Mouse (Mus musculus) cerebellum, postnatal 25 days (tissue): ENCODE measurements at regions not wholly inside any gene's neighbourhood (a gene's known extent, or its start where the extent isn't known, plus 50 kb on each side); places are given as distances from the start of the nearest gene placed in this dataset.

Source experiments
- DNase-seq, 2 experiments: peaks; one replicate each; pipeline ENCODE4 v3.0.0; 2021; ENCODE audit warnings: mixed read lengths in 2 of 2

DNA sequence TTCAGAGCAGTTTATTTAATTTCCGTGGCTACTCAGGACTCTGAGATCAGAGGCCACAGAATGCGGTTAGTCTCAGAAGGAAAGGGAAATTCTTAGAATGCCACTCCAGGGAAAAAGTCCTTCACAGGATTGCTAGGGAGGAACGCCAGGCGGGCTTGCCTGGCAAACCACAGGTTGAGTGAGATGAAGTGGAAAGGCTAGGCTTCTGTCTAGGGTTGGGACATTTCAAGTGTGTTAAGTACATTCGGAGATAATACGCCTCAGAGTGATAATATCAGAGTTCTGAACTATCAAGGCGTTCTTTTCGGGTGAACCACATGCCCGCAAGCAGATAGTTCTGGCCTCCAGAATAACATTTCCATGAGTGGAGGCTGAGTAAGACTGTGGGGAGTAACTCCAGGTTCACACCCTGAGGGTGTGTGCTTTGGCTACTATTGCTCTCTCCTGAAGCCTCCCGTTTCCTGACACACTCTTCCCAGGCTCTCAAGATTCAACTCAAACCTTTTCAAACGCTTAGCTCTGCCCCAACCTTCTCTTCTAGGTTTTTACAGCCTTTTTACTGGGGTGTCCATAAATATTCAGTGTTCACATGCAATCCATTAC, 119.3 kb upstream of the Nr5a2 start:
- DNase-seq, result no peak

DNA sequence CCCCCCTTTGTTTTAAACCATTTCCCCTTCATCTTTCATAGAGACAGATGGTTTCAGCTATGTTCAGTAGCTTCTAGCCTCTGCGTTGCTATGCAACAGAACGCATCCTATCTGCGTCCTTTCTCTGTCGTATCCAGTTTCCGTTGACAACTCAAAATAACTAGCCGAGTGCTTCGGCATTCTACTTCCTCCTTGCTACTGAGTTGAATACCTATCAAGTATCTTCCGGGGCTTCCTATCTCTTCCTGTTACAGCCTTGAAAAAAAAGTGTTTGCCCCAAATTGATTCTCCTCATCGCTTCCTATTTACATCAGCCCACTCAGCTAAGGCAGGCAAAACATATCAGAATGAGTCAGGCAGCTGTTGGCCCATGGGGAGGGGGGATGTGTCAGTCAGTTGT, 114.5 kb upstream of the Nr5a2 start:
- no peak for DNase-seq

DNA sequence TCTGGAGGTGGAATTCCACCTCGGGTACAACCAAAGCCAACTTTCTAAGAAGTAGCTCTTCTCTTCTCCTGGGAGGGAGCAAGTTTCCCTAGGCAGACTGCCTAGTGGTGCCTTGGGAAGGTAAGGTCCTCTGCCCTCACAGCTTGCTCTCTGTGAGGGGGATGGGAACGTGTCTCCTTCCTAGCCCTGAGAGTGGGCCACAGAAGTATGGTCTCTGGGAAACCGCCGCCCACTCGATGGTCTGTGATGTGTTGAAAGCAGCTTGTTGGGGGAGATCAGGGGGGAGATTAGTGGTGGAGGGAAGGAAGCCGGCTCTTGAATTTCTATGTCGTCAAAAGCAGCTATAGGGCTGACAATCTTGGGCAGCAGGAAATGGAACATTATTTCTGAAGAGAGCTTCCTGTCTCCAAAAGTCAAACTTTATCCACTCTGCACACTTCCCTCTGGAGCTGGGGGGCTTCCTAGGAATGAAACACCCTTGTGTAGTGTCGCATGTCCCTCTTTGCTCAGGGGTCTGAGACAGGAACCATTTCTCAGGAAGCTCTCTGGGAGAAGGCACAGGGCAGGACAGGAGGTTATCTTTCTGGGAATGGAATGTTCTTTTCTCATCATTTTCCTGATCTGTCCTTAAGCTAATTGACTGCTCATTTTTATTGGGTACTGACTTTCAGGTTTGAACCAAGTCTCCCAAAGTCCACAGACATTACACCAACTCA, 113.8 kb upstream of the Nr5a2 start:
- DNase-seq, result no peak

DNA sequence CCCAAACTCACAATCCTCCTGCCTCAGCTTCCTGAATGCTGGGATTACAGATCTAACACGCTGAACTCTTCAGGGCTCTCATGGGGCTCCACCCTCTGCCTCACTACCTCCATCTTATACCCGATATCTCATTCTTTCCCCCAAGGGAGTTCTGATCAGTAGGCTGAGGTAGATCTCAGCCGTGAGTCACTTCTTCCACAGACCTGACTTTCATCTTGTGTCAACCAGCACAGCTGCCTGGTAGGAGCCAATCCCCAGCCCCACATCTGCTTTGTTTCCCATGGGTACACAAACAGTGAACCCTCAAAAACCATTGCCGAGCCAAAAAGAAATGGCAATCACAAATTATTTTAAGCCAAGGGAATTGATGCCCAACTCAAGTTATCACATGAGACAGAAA, 100.7 kb upstream of the Nr5a2 start:
- DNase-seq, result no peak

DNA sequence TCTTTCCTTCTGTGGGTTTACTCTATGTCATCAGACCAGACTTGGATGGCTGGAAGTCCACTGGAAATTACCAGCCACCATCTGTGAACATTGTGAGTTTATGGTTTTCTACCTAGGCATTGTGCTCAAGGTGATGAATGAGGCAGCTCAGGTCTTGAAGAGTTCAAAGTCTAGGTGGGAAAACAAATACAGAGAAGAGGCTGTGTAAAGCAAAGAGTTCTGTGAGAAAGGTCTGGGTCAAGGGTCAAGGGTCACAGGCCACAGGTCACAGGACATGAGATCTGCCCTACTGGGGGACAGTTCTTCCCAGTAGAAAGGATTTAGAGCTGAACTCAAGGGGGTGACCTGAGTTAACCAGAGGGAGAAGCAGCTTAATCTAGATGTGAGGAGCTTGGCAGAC, 92.9 kb upstream of the Nr5a2 start:
- DNase-seq, result no peak

DNA sequence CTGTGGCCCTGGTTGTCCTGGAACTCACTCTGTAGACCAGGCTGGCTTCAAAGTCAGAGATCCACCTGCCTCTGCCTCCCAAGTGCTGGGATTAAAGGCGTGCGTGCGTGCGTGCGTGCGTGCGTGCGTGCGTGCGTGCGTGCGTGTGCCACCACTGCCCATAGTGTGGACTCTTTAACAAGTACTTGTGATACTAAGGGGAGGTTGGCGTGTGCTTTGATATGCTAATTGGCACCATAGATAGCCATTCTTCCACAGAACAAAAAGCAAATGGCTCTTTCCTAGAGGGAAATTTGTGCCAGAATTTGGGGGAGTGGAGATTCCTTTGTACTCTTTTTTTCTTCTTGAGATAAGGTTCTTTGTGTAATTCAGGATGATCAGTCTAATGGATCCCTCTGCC, 91.3 kb upstream of the Nr5a2 start:
- no peak for DNase-seq

DNA sequence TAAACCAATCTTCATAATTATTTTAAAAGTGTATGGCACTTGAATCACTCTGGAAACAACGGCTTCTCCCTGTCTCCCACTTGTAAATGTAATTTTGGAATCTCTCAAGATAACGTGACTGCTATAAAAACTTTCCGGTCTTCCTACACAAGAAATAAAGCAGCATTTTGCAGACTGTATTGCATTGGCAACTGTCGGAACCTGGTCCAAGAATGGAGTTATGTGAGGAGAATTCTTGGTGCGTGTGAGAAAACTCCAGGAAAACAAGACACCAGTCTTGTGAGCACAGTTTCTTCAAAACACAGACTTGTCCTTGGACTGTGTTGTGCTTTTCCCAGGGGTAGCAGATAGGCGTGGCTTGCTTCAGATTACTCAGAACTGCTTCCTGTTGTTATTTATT, 83.8 kb upstream of the Nr5a2 start:
- DNase-seq, result no peak

DNA sequence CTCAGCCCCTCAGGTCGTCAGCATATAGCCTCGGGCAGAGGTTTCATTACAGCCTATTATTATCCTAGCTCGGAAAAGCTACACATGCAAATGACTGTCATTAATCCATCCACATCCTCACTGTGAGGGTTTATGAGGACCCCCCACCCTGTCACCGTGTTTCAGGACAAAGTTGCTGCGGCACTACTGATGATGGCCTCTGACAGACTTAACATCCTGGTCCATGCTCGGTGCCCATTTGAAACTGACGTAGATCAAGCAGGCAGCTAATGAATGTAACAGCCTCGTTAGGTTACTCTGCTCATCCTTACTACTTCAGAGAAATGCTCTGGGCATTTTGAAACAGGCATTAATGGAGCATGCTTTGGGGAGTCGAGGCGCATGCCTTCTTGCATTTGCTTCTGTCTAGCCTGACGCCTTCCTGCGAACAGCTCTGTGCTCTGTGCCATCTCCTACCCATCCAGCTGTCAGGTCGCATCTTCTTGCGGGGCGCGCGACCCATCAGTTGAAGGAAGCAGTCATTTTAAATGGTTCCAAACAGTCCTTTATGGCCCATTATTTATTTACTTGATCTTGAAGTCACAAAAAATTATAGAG, 82.3 kb upstream of the Nr5a2 start:
- no peak for DNase-seq

DNA sequence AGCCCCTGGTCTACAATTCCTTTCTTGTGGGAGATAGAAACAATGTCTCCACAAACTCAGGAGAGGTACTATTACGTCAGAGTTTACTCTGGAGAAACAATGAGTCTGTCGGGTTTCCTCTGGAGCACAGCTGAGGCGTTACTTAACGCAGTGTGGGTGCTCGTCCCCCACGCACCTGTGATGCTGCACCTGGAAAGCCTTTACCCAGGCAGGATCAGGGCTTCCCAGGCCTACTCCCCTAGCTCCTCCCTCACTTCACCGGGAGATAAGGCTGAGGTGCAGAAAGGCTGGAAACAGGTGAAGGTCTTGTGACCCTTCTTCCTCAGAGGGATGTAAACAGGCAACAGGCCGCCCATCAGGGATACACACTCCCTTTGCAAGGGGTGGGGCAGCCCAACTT, 80.7 kb upstream of the Nr5a2 start:
- no peak for DNase-seq

DNA sequence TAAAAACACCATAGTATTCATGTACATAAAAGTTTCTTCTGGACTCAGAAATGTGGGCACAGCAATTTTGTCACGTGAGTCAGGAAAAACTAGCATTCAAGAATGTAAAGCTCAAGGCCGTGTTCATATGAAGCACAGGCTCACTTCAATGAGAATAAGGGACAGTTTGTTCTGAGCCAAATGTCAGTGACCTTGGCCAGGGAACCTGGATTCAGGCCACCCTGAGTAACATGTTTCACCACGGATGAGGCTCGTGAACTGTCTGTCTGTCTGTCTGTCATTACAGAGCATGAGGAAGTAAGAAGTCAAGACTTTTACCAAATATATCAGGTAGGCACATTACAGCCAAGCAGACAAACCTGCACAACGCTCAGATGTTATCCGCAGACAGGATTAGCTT, 74.3 kb upstream of the Nr5a2 start:
- DNase-seq, result no peak

DNA sequence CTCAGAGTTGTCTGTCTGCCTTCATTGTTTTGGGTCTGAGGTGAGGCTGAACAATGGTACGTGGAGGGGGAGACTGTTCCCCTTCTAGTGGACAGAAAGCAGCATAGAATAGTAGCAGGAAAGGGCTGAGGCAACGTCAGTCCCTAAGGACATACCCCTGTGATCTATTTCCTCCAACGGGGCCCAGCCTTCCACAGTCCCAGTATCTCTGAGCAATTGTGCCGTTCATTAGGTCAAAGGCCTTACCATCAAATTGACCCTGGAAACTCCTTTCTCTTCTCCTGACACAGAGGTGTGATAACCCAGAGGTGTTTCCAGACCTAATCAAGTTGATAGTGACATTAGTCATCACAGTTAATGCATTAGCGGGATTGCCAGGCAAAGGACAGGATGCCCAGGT, 73.4 kb upstream of the Nr5a2 start:
- DNase-seq, result no peak

DNA sequence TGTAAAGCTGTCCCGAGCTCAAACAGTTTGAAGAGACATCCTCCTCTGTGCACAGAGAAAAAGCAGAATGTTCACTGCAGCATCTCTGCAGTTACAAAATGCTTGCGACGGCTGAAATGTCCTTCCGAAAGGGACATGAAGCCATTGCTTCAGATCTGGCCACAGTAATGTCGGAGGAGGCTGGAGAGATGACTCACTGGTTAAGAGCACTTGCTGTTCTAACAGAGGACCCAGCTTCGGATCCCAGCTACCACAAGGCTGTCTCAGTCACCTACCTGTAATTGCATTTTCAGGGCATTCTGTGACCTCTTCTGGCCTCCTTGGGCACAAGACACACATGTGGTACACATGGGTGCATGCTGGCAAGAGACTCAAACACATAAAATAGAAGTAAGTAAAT, 63.5 kb upstream of the Nr5a2 start:
- DNase-seq, result no peak

DNA sequence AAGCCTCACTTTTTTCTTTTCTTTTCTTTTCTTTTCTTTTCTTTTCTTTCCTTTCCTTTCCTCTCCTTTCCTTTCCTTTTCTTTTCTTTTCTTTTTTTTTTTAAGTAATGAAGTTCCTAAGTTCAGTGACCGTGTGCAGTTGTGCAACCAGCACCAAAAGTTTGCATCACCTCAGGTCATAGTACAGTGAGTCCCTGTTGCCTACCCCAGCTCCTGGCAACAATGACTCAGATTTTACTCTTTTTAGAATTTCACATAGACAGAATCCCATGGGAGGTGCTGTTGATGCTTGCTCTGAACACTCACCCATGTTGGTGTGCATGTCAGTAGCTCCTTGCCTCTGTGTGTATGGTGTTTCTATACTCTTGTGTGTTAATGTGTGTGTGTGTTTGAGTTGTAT, 60.3 kb upstream of the Nr5a2 start:
- DNase-seq, result no peak

DNA sequence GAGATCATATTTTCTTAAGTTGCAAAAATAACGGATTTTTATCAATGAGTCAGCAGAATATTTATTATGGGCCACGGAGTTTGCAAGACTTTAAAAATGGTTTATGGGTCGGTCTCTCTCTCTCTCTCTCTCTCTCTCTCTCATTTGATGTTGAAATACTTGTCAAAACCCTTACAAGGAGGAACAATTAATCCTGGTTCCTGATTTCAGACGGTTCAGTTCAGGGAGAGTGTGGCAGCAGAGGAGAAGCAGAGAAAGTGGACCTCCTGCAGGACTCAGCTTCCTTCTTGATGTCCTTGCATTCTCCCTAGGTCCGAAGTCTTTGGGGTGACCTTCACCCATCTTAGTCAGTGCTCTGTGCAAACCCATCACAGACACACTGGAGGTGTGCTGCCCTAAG, 57.4 kb upstream of the Nr5a2 start:
- DNase-seq, result no peak

DNA sequence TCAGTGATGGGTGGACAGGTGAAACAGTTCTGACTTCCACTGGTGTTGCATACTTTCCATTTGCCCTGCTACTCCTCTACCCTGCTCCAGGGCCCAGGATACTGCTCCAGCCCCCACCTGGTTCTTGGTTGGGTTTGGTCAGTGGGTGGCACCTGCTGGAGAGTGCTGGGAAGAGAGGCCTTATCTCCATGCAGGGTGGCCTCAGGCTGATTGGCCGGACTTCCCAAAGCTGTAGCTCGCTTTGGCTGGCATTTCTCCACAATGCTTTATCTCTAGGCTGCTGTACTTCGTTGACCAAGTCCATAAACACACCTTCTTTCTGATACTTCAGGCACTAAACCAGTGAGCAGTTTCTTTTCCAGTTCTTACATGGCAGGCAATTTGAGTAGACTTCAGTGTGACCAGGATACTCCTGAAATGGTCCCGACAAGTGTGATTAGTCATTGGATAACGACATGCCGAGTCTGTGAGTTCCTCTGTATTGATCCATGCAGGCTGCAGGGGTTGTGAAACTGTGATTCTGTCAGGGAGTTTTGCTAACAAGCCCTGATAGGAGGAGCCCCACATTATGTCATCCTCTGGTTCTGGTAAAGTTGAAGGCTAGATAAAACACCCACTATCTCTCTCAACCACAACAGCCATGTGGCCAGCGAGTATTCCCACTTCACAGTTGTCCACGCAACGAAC, 50.1 kb upstream of the Nr5a2 start:
- DNase-seq, result no peak
